Mouse (Mus musculus) CD4-positive helper T cell, adult 2 months (primary cell): ENCODE data around the gene Pgm2.
A peak's percentile ranks its signal among the peaks of the same experiment; 100 is the strongest.

Experiments
- DNase-seq: peaks from one replicate; pipeline ENCODE4 v3.0.0-alpha.2; 2012; ENCODE audit warnings: low read depth, missing footprints, low spot score

Pgm2 gene

GRCm38 (mm10) chr5:64144315-64144714 is 51.6 kb downstream of the Pgm2 start:
- DNase-seq, result no peak

DNA sequence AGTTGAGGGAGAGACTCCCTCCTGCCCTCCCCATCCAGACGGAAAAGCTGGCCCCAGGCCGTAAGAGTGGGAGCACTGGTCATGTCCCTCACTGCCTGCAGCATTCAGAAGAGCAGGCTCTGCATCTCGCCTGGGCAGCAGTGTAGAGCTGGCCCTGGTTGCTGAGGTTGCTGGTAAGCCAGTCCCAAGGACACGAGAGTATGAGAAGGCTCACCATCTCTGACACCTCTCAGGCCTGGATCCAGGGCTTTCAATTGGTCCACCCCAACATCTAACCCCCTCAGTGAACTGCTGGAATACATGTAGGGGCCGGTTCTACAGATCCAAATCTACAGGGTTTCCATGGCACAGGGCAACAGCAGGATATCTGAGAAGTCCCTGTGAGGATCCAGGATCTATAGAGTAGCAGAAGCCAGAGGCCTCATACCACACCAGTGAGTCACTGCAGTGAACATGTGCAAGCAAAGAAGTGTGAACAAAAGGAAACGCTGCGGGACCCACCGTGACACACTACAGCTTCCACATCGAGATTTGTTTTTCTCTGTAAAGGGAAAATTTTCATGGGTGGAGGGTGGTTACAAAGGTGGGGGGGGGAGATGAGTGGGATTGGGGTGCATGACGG is 53.7 kb downstream of the Pgm2 start:
- no peak for DNase-seq

- DNase-seq, result peak; percentile 78
Measured at GRCm38 (mm10) chr5:64149184-64150127, 56.7 kb downstream of the Pgm2 start.

- DNase-seq, result no peak
Measured at GRCm38 (mm10) chr5:64153319-64153718, 60.6 kb downstream of the Pgm2 start.

- peak; percentile 61 for DNase-seq
Measured at GRCm38 (mm10) chr5:64155861-64156550, 63.3 kb downstream of the Pgm2 start, which contains the start of gene Tbc1d1. TSS of gene Tbc1d1 (plus strand) at chr5:64156305.

GRCm38 (mm10) chr5:64156579-64156978 is 63.8 kb downstream of the Pgm2 start:
- no peak for DNase-seq

DNA sequence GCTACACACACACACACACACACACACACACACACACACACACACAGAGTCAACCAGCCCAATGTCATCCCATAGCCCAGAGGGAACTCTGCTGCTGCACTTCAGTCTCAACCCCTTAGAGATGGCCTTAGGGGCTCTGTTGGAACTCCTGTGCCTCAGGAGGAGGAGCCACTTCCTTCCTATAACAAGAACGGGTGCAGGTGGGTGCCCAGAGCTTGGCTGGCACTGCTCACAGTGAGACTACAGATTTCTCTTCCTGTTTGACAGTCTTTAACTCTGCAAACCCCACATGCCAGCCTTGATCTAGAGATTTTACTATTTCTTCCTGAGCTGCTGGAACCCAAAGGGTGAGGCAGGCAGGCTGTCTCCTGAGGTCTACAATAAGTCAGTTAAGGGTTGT is 65.2 kb downstream of the Pgm2 start:
- peak; percentile 63 for DNase-seq

DNA sequence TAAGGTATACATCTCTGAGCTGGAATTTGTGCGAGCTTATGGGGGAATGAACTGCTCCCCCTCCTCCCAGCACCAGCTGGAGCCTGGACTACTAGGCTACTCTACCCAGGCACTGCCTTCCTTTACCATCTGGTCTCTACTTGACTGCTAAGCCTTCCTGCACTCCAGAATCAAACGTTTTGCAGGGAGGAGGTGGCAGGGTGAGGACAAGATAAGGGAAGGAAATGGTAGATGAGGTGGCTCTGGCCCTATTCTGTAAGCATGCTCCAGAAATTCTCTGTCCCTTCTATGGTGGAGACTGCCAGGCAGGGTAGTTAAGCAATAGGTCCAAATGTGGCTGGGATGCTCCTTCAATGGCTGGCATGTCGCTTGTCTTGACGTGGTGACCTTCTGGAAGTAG is 65.8 kb downstream of the Pgm2 start:
- no peak for DNase-seq

DNA sequence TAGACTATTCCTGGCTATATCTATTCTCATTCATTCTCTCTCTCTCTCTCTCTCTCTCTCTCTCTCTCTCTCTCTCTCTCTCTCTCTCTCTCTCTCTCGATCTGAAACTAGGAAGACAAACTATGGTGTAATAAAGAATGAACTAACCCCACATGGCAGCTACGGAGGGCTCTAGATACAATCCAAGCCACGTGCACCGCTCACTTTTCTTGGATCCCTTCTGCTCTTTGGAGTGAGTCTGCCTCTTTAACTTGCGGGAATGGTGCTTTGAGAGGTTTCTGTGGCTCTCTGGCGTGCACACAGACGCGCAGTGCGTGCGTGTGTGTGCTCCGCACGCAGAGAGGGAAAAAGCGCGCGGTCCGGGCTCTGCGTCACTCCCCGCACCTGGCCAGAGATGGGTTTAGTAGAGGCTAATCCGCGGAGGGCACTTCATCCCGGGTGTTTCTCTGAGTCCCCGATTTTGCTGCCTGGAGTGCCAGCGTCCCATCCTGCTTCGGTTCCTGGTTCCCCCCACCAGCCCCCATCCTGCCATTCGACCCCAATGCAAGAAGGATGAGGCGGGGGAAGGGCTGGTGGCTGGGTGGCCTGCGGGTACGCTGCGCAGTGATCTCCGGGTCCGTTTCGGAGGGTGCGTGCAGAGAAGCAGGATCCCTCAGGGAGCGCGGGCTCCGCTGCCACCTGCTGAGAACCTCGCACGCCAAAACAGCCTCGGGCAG is 66.5 kb downstream of the Pgm2 start:
- peak; percentile 50 for DNase-seq

- DNase-seq, result peak; percentile 82
Measured at GRCm38 (mm10) chr5:64159781-64160704, 67.3 kb downstream of the Pgm2 start.

DNA sequence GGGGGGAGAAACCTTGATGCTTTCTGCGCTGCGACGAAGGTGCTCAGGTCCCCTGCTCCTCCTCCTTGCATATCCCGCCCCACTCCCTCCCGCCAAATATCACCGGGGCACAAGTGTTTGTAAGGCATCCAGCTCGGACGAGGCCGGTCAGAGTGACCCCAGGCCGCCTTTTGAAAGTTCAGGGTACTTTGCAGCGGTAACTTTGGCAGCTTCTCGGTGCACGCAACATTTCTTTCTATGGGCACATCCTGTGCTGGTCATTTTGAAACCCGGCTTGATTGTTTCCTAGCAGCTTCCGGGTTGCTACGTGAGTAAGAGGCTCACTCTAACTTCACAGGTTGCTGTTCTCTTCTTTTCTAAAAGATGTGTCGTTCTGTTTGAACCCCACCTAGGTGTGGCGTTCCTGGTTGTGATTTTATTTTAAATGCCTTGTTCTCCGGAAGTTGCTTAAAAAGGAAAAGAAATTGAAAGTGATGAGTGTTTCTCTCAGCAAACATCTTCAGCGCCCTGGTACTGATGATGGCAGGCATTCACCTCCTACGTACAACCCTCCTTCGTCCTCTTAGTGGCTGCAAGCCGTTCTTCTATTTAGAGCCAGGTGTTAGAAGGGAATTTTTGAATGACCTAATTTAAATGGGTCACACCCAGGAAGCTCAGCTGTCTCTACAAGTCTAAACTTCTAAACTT is 68.1 kb downstream of the Pgm2 start:
- DNase-seq, result peak; percentile 90

DNA sequence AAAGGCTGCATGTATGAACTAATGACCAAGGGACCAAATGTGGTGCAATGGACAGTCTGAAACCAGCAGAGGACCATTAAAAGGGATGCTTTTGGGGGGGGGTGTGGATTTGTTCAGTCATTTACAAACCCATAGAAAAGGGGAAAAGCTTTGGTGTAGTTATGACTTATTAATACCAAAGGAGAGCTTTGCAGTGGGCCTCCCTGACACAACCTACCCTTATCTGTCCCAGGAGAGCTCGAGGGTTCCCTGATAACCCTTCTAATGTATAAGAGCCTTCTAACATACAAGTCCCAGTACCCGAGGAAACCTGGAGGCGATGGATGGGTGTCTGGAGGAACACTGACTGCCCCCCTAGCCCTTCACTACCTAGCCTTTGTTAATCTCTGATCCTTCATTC is 69.2 kb downstream of the Pgm2 start:
- no peak for DNase-seq

GRCm38 (mm10) chr5:64162582-64162981 is 69.8 kb downstream of the Pgm2 start:
- no peak for DNase-seq

DNA sequence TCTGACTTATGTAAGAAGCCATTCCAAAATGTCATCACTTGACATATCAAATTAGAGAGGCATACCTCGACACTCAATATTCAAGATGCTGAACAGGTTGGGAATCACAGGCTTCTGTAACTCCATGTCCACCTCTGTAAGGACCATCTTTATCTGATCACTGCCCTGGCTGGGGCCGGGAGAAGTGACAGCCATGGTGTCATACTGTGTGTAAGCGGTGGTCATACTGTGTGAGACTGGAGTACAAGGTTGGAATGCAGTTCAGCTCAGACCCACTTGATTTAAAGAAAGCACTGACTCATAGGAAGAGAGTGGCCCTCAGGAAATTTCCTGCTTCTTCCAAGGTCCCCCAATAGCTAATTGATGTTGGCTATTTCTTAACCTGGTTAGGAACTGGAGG is 71.7 kb downstream of the Pgm2 start:
- no peak for DNase-seq

- no peak for DNase-seq
Measured at GRCm38 (mm10) chr5:64165826-64166225, 73.1 kb downstream of the Pgm2 start.

DNA sequence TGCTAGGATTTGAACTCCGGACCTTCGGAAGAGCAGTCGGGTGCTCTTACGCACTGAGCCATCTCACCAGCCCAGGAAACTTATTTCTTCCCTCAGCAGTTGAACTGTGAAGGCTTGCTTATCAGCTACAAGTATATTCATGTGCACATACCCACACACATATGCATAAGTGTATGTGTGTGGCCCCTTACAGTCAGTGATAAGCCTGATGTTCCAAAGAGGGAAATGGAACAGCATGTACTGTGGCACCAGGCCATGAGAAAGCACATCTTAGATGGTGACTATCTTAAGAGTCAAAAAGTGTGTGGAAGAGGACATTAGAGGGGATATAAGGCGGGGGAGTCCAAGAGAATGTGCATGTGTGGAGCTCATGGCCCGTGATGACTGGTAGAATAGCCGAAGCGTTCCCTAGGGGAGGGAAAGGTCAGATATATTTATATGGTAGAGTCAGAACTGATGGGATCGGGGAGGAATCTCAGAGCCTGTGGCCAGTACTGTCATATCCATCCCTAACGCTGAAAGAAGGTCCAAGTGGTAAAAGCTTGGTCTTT is 76.3 kb downstream of the Pgm2 start:
- DNase-seq, result no peak

DNA sequence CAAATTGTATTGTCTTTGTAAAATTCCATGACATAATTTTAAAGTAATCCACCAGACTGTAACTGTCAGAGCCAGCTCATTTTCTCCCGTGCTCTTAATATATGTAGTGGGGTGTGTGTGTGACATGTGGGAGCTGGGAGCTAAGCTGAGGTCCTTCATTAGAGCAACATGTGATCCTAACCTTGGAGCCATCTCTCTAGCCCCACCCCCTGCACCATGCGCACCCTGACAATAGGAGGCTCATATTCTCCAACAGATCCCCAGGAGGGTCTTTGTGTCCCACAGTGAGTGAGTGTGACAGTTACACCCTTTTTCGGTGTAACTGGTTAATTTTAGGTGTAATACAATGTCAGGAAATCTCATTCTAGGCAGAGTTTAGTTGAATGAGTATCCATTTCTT is 80.1 kb downstream of the Pgm2 start:
- no peak for DNase-seq

- DNase-seq, result no peak
Measured at GRCm38 (mm10) chr5:64173302-64173701, 80.6 kb downstream of the Pgm2 start.

- DNase-seq, result no peak
Measured at GRCm38 (mm10) chr5:64174429-64174935, 81.7 kb downstream of the Pgm2 start.
